ENCODE assay signal across 23 mouse cellular contexts in the genomic region with DNA sequence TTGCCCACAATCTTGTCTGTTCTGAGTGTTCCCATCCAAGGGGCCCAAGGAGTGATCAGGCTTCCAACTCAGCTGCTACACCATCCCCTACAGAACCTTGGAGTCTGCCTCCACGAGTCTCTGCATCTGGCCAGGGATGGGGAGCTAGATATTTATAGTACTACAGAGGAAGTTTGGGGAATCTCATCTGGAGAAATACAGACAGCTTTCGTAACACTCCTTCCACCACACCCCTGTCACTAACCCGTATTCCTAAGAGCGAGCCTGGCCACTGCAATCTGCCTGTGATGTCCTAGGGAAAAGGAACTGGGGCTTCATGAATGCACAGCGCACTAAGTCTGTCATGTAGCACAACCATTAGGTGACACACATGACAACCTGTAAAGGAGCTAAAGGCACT. TPM values are rescaled to one million over a fixed set of nuclear protein-coding genes. Genes with fewer than 3 reads are reported as not detected.
"Had no signal": no experiment of that assay in that cellular context is flagged by ENCODE, and none has a peak within 500 bp of the region (broad histone marks: within the 10 kb centered on the region; RNA-seq: fewer than 3 reads in every experiment).

No protein-coding gene starts in this region.

- H3K36me3 ChIP-seq: limb, embryonic 12.5 days; limb, embryonic 15.5 days; midbrain, embryonic 10.5 days; midbrain, embryonic 13.5 days; neural tube, embryonic 13.5 days had no signal

- H3K27me3 ChIP-seq: limb, embryonic 12.5 days; limb, embryonic 15.5 days; midbrain, embryonic 13.5 days; neural tube, embryonic 13.5 days had no signal

- H3K9me3 ChIP-seq: limb, embryonic 12.5 days; limb, embryonic 15.5 days; megakaryocyte, embryonic 14.5 days; midbrain, embryonic 10.5 days; midbrain, embryonic 13.5 days; neural tube, embryonic 13.5 days had no signal

- H3K27ac ChIP-seq: limb, embryonic 12.5 days; limb, embryonic 15.5 days; liver, embryonic 14.5 days; midbrain, embryonic 10.5 days; midbrain, embryonic 13.5 days; neural tube, embryonic 13.5 days had no signal

- H3K4me3 ChIP-seq: limb, embryonic 12.5 days; limb, embryonic 15.5 days; megakaryocyte, embryonic 14.5 days; midbrain, embryonic 10.5 days; midbrain, embryonic 13.5 days; myocyte; neural tube, embryonic 13.5 days had no signal

- H3K9ac ChIP-seq: limb, embryonic 12.5 days; limb, embryonic 15.5 days; liver, embryonic 14.5 days; liver, postnatal 0 days; midbrain, embryonic 13.5 days had no signal

- H3K4me1 ChIP-seq: limb, embryonic 12.5 days; megakaryocyte, embryonic 14.5 days; midbrain, embryonic 10.5 days; midbrain, embryonic 13.5 days had no signal

- H3K4me2 ChIP-seq: limb, embryonic 12.5 days; limb, embryonic 15.5 days; liver, embryonic 11.5 days; midbrain, embryonic 13.5 days; neural tube, embryonic 13.5 days had no signal

- ATAC-seq: intestine, postnatal 0 days; liver, postnatal 0 days; midbrain, embryonic 13.5 days; midbrain, embryonic 16.5 days had no signal

- DNase-seq: kidney, adult 8-10 months; kidney, postnatal 14 days; left cerebral cortex, postnatal 4 days; liver, postnatal 0 days; retina, postnatal 1 day; right cerebral cortex, postnatal 25 days; spleen, adult 18-20 months; thymus, adult 2 months; thymus, postnatal 14 days; thymus, postnatal 4 days had no signal

RNA-seq across cellular contexts. Expression of gene Gpr88, which starts 41.7 kb away (rescaled TPM):
- total RNA-seq: monocyte, adult 5-6 weeks; neutrophil, adult 5-6 weeks had no signal
- polyA plus RNA-seq: midbrain, embryonic 10.5 days; myocyte had no signal
